Mouse (Mus musculus) heart, adult 18-20 months (tissue): ENCODE data around the gene Clip2. TPM values are rescaled to one million over a fixed set of nuclear protein-coding genes. Genes with fewer than 3 reads are reported as not detected.
A peak's percentile ranks its signal among the peaks of the same experiment; 100 is the strongest.

Source experiments
- DNase-seq, 2 experiments: peaks; one replicate each; pipeline ENCODE4 v3.0.0; 2021 to 2022; ENCODE audit warnings: mixed read lengths in 1 of 2
- total RNA-seq, 2 experiments: library from RNA; stranded (reverse); gene quantifications; 2 replicates each; pipeline ENCODE4 v1.2.3; 2021

The Clip2 gene
- total RNA-seq, 2 experiments from 2014 or later = 5.8 TPM

GRCm38 (mm10) chr5:134564272-134564671 is 12.0 kb upstream of the Clip2 start:
- DNase-seq = no peak

- no peak for DNase-seq
These were observed 8.4 kb upstream of the Clip2 start for GRCm38 (mm10) chr5:134560450-134561171.

- no peak for DNase-seq
These were observed 7.8 kb upstream of the Clip2 start, which contains the start of gene Syna for GRCm38 (mm10) chr5:134560071-134560449. TSS of gene Syna (minus strand) at chr5:134560171.

- peak; percentile 86 to 93 for DNase-seq
These were observed 3.4 kb upstream of the Clip2 start for GRCm38 (mm10) chr5:134555463-134556164.

- no peak for DNase-seq
These were observed 1.8 kb upstream of the Clip2 start for GRCm38 (mm10) chr5:134553951-134554546.

GRCm38 (mm10) chr5:134551233-134552109 is 763 bp downstream of the Clip2 start:
- peak; percentile 58 for DNase-seq

GRCm38 (mm10) chr5:134550836-134551232 is 1.4 kb downstream of the Clip2 start:
- DNase-seq = no peak

GRCm38 (mm10) chr5:134549640-134550168 is 2.5 kb downstream of the Clip2 start:
- DNase-seq = no peak

GRCm38 (mm10) chr5:134548306-134548705 is 3.9 kb downstream of the Clip2 start:
- DNase-seq = no peak

GRCm38 (mm10) chr5:134546790-134547189 is 5.4 kb downstream of the Clip2 start:
- no peak for DNase-seq

- DNase-seq = no peak
These were observed 7.0 kb downstream of the Clip2 start for GRCm38 (mm10) chr5:134545242-134545629.

- DNase-seq = peak; percentile 61 to 63
These were observed 7.6 kb downstream of the Clip2 start for GRCm38 (mm10) chr5:134544516-134545241.

GRCm38 (mm10) chr5:134541640-134542039 is 10.6 kb downstream of the Clip2 start:
- DNase-seq = peak; percentile 88 to 94

- peak; percentile 43 to 63 for DNase-seq
These were observed 11.4 kb downstream of the Clip2 start for GRCm38 (mm10) chr5:134540881-134541280.

- DNase-seq = peak; percentile 80 to 90
These were observed 12.3 kb downstream of the Clip2 start for GRCm38 (mm10) chr5:134539891-134540290.

- peak in 1 of 2 experiments; percentile 51 for DNase-seq
These were observed 16.2 kb downstream of the Clip2 start for GRCm38 (mm10) chr5:134536036-134536435.

GRCm38 (mm10) chr5:134532417-134532816 is 19.8 kb downstream of the Clip2 start:
- peak in 1 of 2 experiments; percentile 19 for DNase-seq

GRCm38 (mm10) chr5:134531585-134531984 is 20.6 kb downstream of the Clip2 start:
- peak in 1 of 2 experiments; percentile 27 for DNase-seq

GRCm38 (mm10) chr5:134530830-134531229 is 21.4 kb downstream of the Clip2 start:
- peak; percentile 64 to 71 for DNase-seq

- peak in 1 of 2 experiments; percentile 29 for DNase-seq
These were observed 23.7 kb downstream of the Clip2 start for GRCm38 (mm10) chr5:134528488-134528887.
